Mouse (Mus musculus) thymus, adult 2 months (tissue): Measurements from ENCODE around the gene Ankrd34c.

Experiments used
- CTCF ChIP-seq: fragments of 200-500 bp; IDR thresholded peaks from 2 replicates; pipeline ENCODE4 v1.5.1; 2012; ENCODE audit warnings: mild to moderate bottlenecking, control low read depth, low read length, moderate library complexity, borderline replicate concordance; ENCODE audit not compliant: control insufficient read depth, poor library complexity, insufficient read depth; ENCODE audit errors: extremely low read depth
- POLR2A ChIP-seq: fragments of 200-500 bp; IDR thresholded peaks from 2 replicates; pipeline ENCODE4 v1.6.1; 2012; ENCODE audit warnings: mild to moderate bottlenecking, low read length, control low read depth, moderate library complexity; ENCODE audit not compliant: control insufficient read depth, poor library complexity, insufficient read depth; ENCODE audit errors: extremely low read depth

- TF ChIP-seq CTCF (no peak), POLR2A (no peak)
These were observed 52.0 kb downstream of the Ankrd34c start for GRCm38 (mm10) chr9:89686262-89686661.
